Mouse (Mus musculus) stomach, postnatal 0 days (tissue): Measurements from ENCODE around the gene Ptprg. TPM values are rescaled to one million over a fixed set of nuclear protein-coding genes. Genes with fewer than 3 reads are reported as not detected.

Source experiments
- ATAC-seq: fragments of 200-750 bp; cut with Nextera tagmentation; 2 replicates; pipeline ENCODE4 v1.8.0; 2017; ENCODE audit not compliant: low FRiP score, low TSS enrichment
- DNase-seq: peaks from one replicate; pipeline ENCODE4 v3.0.0-alpha.2; 2016; ENCODE audit warnings: low spot score
- H3K27ac ChIP-seq: fragments of 300-500 bp; sonication (generic); replicated peaks from 2 replicates; pipeline ENCODE4 v1.5.1; 2014; ENCODE audit warnings: mild to moderate bottlenecking, control low read depth
- H3K27me3 ChIP-seq: fragments of 300-500 bp; sonication (generic); 2 replicates; pipeline ENCODE4 v1.6.1; 2014; ENCODE audit warnings: low read length; ENCODE audit not compliant: control insufficient read depth, insufficient read depth
- H3K36me3 ChIP-seq: fragments of 300-500 bp; sonication (generic); 2 replicates; pipeline ENCODE4 v1.6.1; 2014; ENCODE audit warnings: low read length, mixed read lengths; ENCODE audit not compliant: control insufficient read depth, insufficient read depth
- H3K4me1 ChIP-seq: fragments of 300-500 bp; sonication (generic); replicated peaks from 2 replicates; pipeline ENCODE4 v1.6.1; 2014; ENCODE audit warnings: antibody characterized with exemption; ENCODE audit not compliant: control insufficient read depth, insufficient read depth
- H3K4me2 ChIP-seq: fragments of 300-500 bp; sonication (generic); replicated peaks from 2 replicates; pipeline ENCODE4 v1.6.1; 2014; ENCODE audit warnings: low read depth, mild to moderate bottlenecking, control low read depth, moderate library complexity
- H3K4me3 ChIP-seq: fragments of 300-500 bp; sonication (generic); 2 replicates; pipeline ENCODE4 v1.5.1; 2014; ENCODE audit warnings: low read depth, low read length, control low read depth
- H3K9ac ChIP-seq: fragments of 300-500 bp; sonication (generic); 2 replicates; pipeline ENCODE4 v1.6.1; 2014; ENCODE audit warnings: mild to moderate bottlenecking, low read length, control low read depth, mixed read lengths
- H3K9me3 ChIP-seq: fragments of 300-500 bp; sonication (generic); 2 replicates; pipeline ENCODE4 v1.6.1; 2016; ENCODE audit warnings: low read length; ENCODE audit not compliant: control insufficient read depth
- CTCF ChIP-seq: IDR thresholded peaks from 2 replicates; pipeline ENCODE4 v1.5.1; 2016; ENCODE audit warnings: antibody characterized with exemption, low read depth, mild to moderate bottlenecking, moderate library complexity
- EP300 ChIP-seq: optimal IDR thresholded peaks from 2 replicates; pipeline ENCODE3; 2016; ENCODE audit warnings: antibody characterized with exemption
- WGBS: fragments of 180-500 bp; shearing (Covaris S2); extraction: QIAGEN DNeasy Blood & Tissue Kit; methylation state at CpG from one replicate; pipeline ENCODE4 v1.1.7; 2014; 5-methylcytosine and 5-hydroxymethylcytosine counted together
- polyA plus RNA-seq: library from polyadenylated mRNA; unstranded; fragments of >200 nt; fragmentation: Nextera tagmentation; extraction: Ambion mirVana; gene quantifications from 2 replicates; pipeline ENCODE4 v1.2.1, GENCODE M21; 2015

Gene Ptprg
- polyA plus RNA-seq, 1 experiment from 2014 or later, result 6.2 TPM

- WGBS, result 45% methylated on average over 3 of the region's 3 CpGs
- ATAC-seq, result peak; percentile 51; the same call in 1 of the 2 replicates
- H3K27ac ChIP-seq, result no peak overlapping the region
Observed at GRCm38 (mm10) chr14:11984086-11984485, 430.8 kb downstream of the Ptprg start.

GRCm38 (mm10) chr14:11988975-11989374 is 435.6 kb downstream of the Ptprg start:
- TF ChIP-seq EP300 (no peak), CTCF (no peak)
- H3K27me3 ChIP-seq, result no peaks in the 10 kb centered on the region

More at GRCm38 (mm10) chr14:11984086-11984485, 430.8 kb downstream of the Ptprg start:
- TF ChIP-seq CTCF (no peak), EP300 (no peak)
- Histone ChIP-seq H3K4me3 (no peak overlapping the region), H3K4me1 (no peaks in the 10 kb centered on the region), H3K9me3 (no peaks in the 10 kb centered on the region), H3K27me3 (no peaks in the 10 kb centered on the region), H3K36me3 (no peaks in the 10 kb centered on the region), H3K9ac (no peak overlapping the region), H3K4me2 (no peak overlapping the region)
- no peak for DNase-seq

GRCm38 (mm10) chr14:11991151-11991550 is 437.8 kb downstream of the Ptprg start:
- Histone ChIP-seq H3K9me3 (no peaks in the 10 kb centered on the region), H3K27ac (no peak overlapping the region), H3K4me1 (no peaks in the 10 kb centered on the region), H3K4me2 (no peak overlapping the region), H3K9ac (no peak overlapping the region), H3K4me3 (no peak overlapping the region), H3K27me3 (no peaks in the 10 kb centered on the region), H3K36me3 (no peaks in the 10 kb centered on the region)
- ATAC-seq (no peak), DNase-seq (no peak)
- TF ChIP-seq EP300 (no peak), CTCF (no peak)
- 77% methylated on average over 2 of the region's 2 CpGs for WGBS

More at GRCm38 (mm10) chr14:11988975-11989374, 435.6 kb downstream of the Ptprg start:
- Histone ChIP-seq H3K36me3 (no peaks in the 10 kb centered on the region), H3K4me1 (no peaks in the 10 kb centered on the region), H3K27ac (no peak overlapping the region), H3K4me3 (no peak overlapping the region), H3K9me3 (no peaks in the 10 kb centered on the region), H3K9ac (no peak overlapping the region), H3K4me2 (no peak overlapping the region)
- WGBS, result 41% methylated on average over 2 of the region's 2 CpGs
- ATAC-seq (no peak), DNase-seq (no peak)

- H3K4me2 ChIP-seq, result no peak overlapping the region
- H3K4me3 ChIP-seq, result no peak overlapping the region
- no peaks in the 10 kb centered on the region for H3K9me3 ChIP-seq
- H3K27me3 ChIP-seq, result no peaks in the 10 kb centered on the region
- no peak overlapping the region for H3K9ac ChIP-seq
- DNase-seq, result no peak
- TF ChIP-seq CTCF (no peak), EP300 (no peak)
- WGBS, result 82% methylated on average over 4 of the region's 4 CpGs
- ATAC-seq, result no peak
- no peak overlapping the region for H3K27ac ChIP-seq
- no peaks in the 10 kb centered on the region for H3K36me3 ChIP-seq
- H3K4me1 ChIP-seq, result no peaks in the 10 kb centered on the region
Observed at GRCm38 (mm10) chr14:11992111-11992510, 438.8 kb downstream of the Ptprg start.

GRCm38 (mm10) chr14:11992534-11992933 is 439.2 kb downstream of the Ptprg start:
- Histone ChIP-seq H3K9ac (no peak overlapping the region), H3K4me1 (no peaks in the 10 kb centered on the region), H3K9me3 (no peaks in the 10 kb centered on the region), H3K27ac (no peak overlapping the region), H3K36me3 (no peaks in the 10 kb centered on the region), H3K27me3 (no peaks in the 10 kb centered on the region), H3K4me3 (no peak overlapping the region), H3K4me2 (no peak overlapping the region)
- no peak for TF ChIP-seq CTCF
- DNase-seq, result no peak
- no peak for ATAC-seq
- 87% methylated on average over 6 of the region's 6 CpGs for WGBS

- Histone ChIP-seq H3K4me3 (no peak overlapping the region), H3K36me3 (no peaks in the 10 kb centered on the region), H3K4me1 (no peaks in the 10 kb centered on the region), H3K27me3 (no peaks in the 10 kb centered on the region), H3K9me3 (no peaks in the 10 kb centered on the region), H3K9ac (no peak overlapping the region), H3K27ac (no peak overlapping the region), H3K4me2 (no peak overlapping the region)
- TF ChIP-seq CTCF, result no peak
- TF ChIP-seq EP300, result no peak
- DNase-seq (no peak), ATAC-seq (peak; percentile 47; the same call in 1 of the 2 replicates)
- 35% methylated on average over 6 of the region's 6 CpGs for WGBS
Observed at GRCm38 (mm10) chr14:11997555-11997954, 444.2 kb downstream of the Ptprg start.
